Mouse (Mus musculus): ENCODE results near the gene Zbtb25.
A peak's percentile ranks its signal among the peaks of the same experiment; 100 is the strongest.

The Zbtb25 gene

DNA sequence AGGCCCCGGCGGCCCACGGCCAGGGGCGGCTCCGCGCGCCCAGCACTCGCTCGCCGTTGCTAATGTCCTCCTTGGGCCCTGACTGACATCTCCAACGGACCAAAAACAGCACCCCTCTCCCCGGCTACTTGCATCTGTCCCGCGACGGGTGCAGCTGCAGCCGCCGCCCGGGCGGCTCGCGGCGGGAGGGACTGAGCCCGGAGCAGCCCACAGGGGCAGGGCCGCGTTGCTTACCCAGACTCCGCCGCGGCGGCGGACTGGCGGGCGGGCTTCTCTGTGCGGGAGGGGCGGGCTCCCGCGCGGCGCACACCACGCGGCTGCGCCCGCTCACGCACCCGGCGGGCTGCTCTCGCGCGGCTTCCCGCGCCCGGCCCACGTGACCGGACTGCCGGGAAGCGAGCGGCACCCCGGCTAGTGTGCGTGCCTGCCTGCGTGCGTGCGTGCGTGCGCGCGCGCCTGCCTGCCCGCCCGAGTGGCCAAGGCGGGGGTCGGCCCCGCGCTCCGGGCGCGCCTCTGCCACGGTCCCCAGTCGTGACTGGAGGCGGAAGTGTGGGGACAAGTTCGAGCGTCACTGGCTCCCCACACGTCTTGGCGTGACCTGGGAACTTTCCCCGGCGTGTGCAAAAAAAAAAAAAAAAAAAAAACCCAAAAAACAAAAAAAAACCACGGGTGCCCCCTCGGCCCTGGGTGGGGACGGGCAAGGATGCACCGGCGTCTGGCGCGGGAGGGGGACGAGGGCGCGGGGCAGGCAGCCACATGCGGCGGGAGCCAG lies at the start of gene Zbtb25:
Gene Zbtb25 (minus strand): TSS at position 397 of the 772 bp plus-strand sequence.
- DNase-seq, result peak; percentile 78

DNA sequence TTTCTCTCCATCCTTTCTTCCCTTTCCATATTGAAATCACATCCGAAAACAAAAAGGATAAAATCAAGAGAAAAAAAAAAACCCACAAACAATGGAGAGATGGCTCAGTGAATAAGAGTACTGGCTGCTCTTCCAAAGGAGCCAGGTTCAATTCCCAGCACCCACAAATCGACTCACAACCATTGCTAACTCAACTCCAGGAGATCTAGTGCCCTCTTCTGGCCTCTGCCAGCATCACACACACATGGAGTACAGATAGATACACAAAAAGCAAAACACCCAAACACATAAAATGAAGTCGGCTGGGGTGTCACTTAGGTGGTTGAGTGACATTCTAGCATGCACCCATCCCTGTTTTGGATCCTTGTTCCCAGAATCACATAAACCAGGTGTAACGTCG lies 48.9 kb upstream of the Zbtb25 start:
- no peak for DNase-seq

DNA sequence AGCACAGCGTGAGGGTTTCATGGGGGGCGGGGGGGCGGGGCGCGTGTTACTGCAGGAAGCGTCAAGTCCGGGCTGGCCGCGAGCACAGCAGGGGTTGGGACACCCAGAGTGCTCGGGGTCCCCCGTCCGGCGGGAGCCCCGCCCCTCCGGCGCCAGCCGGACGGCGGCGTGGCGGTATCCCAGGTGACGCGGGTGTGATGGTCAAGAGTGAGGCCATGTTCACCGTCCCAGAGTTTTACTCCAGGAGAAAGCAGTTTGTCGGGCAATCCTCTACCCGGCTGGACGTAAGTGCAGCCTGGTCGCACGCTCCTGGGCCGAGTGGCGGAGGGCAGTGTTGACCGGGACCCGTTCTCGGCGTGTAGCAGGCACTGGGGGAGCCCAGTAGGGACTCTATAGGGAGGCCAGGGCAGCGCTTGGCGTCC lies 48.0 kb upstream of the Zbtb25 start, which contains the start of gene Ppp1r36:
Gene Ppp1r36 (plus strand): TSS at position 106 of the 422 bp plus-strand sequence.
- DNase-seq, result peak; percentile 14

DNA sequence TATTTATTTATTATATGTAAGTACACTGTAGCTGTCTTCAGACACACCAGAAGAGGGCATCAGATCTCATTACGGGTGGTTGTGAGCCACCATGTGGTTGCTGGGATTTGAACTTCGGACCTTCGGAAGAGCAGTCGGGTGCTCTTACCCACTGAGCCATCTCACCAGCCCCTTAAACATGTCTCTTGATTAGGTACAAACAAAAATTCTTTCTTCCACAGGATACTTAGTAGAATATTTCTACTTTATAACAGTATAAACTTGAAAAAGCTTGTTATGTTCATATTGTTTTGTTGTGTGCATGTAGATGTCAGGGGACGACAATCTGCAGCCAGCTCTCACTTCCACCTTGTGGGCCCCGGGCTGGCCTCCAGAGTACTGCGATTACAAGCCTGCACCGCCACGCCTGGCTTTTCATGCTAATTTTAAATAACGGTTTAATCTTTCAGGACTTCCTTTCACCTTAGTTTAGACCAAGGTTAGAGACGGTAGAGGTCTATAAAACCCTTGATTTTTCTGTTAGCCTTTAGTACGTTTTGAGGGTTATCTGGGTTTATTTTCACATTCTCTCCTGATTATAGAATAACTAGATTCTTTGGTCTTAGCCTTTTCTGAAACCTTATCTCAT lies 46.1 kb upstream of the Zbtb25 start:
- no peak for DNase-seq

DNA sequence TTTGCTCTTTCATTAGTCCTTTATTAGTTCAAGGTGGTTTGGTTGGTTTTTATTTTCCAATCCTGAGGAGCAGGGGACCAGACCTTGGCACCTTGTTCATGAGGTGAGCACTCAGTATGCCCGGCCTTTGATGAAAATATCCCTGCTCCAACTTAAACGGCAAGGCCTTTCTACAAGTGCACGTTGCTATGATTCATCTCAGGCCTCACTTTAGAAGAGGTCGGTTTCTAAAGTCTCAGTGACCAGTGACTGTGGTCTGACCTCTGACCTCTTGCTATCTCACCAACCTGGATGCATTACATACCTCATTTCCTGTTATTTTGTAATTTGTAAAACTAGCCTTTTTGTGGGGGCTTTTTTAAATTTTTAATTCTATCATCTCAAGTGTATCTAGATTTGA lies 39.8 kb upstream of the Zbtb25 start:
- DNase-seq, result no peak

DNA sequence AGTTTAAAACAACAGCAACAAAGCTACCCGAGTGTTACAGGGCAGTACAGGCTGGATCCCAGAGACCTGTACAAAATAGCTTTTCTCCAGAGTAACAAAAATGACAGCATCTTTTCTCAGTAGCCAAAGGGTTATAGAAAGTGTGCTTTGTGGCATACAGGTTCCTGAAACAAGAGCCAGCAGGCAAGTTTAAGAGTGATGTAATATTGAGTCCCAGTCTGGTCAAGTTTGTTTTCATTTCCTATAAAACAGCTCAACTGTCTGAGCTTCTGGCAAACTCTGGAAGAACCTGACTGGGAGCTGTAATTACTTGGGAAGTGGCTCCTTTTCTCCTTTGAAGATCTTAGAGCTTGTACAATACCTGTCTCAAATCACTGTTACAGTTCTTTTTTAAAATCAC lies 37.8 kb upstream of the Zbtb25 start:
- no peak for DNase-seq

DNA sequence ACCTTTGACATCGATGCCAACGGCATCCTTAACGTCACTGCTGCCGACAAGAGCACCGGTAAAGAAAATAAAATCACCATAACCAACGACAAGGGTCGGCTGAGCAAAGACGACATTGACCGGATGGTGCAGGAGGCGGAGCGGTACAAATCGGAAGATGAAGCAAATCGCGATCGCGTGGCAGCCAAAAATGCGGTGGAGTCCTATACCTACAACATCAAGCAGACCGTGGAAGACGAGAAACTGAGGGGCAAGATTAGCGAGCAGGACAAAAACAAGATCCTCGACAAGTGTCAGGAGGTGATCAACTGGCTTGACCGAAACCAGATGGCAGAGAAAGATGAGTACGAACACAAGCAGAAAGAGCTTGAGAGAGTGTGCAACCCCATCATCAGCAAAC lies 36.6 kb upstream of the Zbtb25 start:
- DNase-seq, result no peak

DNA sequence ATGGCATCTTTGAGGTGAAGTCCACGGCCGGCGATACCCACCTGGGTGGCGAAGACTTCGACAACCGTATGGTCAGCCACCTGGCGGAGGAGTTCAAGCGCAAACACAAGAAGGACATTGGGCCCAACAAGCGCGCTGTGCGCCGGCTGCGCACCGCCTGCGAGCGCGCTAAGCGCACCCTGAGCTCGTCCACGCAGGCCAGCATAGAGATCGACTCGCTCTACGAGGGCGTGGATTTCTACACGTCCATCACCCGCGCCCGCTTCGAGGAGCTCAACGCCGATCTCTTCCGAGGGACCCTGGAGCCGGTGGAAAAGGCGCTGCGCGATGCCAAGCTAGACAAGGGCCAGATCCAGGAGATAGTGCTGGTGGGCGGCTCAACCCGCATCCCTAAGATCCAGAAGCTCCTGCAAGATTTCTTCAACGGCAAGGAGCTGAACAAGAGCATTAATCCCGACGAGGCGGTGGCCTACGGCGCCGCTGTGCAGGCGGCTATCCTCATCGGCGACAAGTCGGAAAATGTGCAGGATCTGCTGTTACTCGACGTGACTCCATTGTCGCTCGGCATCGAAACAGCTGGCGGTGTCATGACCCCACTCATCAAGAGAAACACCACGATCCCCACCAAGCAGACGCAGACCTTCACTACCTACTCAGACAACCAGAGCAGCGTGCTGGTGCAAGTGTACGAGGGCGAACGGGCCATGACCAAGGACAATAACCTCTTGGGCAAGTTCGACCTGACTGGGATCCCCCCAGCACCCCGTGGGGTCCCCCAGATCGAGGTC lies 36.0 kb upstream of the Zbtb25 start:
- DNase-seq, result peak; percentile 18

DNA sequence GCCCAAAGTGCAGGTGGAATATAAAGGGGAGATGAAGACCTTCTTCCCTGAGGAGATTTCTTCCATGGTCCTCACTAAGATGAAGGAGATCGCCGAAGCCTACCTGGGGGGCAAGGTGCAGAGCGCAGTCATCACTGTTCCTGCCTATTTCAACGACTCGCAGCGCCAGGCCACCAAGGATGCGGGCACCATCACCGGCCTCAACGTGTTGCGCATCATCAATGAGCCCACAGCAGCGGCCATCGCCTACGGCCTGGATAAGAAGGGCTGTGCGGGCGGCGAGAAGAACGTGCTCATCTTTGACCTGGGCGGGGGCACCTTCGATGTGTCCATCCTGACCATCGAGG lies 35.4 kb upstream of the Zbtb25 start:
- DNase-seq, result peak; percentile 34

DNA sequence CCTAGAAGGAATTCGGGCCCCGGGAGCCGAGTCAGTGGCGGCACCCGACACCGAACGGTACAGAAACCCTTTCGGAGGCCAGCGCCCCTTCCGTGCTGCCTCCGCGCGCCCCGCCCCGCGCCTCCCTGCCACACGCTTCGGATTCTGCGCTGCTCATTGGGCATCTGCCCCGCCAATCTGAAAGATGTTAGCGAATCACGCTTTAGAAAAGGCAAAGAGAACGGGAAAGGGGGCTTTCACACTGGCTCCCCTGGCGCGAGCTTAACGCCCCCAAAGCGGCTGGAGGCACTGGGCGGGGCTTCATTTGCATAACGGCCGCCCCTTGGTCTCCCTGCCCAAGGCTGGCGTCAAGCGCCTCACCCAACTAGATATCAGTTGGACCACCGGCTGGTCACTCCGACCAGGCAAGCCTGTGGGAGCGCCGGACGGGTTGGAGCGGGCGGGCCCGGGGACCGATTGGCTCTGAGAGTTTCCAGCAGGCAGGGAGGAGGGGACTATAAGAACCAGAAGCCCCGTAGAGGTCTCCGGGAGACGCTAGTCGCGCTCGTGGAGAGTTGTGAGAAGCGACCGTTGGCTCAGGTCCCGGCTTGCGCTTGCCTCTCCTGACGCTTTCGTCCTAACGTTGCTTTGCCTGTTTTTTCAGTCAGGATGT lies 34.6 kb upstream of the Zbtb25 start, which contains the start of gene Hspa2:
Gene Hspa2 (plus strand): TSS at position 291 of the 652 bp plus-strand sequence.
- DNase-seq, result peak; percentile 99

DNA sequence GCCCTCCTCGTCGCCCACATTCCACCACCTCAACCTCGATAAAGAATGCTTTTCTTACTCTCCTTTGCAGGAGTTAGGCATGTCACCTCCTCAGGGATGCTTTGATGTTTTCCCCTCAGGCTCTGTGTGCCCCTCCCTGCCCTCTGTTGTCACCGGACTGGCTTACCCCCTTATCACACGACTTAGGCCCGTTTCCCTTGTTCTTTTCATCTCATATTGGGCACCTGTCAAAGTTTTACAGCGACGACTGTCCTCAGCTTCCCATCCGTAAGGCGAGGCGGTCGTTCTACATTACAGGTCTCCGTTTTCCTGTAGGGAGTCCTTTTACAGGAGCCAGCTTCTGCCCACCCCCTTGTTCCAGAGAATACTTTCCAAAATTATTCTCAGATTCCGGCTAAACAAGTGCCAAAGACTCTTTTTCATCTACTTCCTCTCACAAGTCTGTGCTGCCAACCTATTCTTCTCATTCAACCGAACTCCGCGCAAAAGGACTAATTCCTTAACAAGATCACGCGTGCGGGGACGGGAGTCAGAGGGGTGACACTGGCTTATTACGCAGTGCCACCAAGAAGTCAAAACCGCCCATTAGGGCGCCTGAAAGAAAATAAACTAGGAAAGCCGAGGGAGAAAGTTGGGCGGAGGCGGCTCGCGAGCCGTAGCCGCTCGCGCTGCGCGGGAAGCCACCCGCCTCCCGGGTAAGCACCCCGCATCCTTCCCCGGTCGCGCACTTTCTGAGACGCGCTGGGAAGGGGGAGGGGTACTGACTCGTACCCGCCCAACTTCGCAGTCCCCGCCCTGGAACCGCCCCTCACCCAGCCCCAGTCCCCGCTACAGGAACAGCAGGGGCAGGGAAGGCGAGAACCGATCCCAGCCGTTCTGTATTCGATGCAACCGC lies 33.8 kb upstream of the Zbtb25 start:
- peak; percentile 94 for DNase-seq

DNA sequence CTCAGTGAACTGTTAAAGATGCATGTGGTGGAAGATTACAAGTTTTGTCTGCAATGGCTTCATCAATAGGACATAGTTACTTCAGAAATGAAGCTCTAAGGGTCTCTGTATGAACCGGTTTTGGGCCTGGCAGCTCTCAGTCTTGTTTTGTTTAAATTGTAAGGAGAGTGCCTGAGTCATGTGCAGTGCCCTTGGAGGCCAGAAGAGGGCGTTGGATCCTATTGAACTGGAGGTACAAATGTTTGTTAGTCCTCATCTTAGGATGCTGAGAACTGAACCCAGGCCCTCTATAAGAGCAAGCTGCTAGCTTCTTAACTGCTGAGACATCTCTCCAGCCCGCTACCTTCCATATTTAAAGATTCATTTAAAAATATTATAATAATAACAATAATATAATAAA lies 32.3 kb upstream of the Zbtb25 start:
- no peak for DNase-seq

DNA sequence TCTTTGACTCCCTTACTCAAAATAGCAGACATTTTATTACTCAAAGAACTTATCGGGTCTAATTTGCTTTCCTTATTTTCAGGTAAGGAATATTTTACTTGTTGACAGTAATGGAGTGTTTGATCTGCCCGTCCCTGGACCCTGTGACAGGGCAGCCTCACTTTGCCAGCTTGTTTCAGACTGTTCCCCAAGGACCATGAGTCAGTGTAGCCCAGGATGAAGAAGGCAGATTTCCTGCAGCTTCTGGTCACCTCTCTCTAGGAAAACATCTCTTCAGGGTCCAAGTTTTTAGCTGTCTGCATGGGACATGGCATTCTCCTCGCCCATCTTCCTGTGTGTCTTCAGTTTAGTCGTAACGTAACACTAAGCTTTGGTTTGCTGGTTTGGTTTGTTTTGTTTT lies 27.9 kb upstream of the Zbtb25 start:
- DNase-seq, result no peak

DNA sequence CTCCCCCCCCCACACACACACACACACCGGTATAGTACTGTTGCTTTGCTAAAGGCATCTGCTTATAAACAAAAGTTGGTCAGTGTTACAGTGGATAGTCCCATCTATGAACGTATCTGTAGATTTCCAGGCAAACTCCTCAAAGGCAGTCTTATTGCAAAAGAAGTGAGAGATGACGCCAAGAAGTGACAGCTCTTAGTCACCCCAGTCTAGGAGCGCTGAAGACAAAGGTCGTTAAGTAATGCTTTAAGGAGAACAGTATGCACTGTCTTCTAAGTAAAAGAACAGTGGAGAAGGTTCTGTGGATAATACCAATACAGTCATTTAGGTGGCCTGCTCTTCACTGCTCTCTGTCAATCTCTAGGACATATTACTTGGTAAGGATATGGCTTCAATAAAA lies 23.6 kb upstream of the Zbtb25 start:
- no peak for DNase-seq

DNA sequence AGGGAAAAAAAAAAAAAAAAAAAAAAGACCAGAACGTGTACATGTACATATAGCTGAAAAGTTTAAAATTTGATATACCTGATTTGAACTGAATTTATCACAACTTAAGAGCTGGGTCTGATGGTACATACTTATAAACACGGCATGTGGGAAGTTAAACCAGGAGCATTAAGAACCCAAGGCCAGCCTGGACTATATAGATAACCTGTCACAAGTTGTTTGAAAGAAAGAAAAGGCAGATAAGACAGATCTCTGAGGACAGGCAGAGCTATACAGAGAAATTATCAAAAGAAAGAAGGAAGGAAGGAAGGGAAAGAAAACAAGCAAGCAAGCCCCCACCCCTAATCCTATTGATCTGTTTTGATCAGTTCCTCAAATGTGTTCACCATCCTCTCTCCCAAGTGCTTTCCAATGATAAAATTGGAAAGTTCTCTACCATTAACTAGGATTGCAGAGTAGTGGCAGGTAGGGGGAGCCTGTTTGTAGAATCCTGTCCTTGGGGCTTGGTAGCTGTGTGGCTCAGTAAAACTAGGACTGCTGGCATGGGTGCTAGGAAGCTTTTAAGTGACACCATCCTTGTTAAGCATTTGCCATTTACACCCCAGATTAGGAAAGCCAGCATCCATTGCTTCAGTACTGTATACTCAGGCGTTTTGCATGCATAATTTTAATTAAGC lies 22.3 kb upstream of the Zbtb25 start:
- no peak for DNase-seq

DNA sequence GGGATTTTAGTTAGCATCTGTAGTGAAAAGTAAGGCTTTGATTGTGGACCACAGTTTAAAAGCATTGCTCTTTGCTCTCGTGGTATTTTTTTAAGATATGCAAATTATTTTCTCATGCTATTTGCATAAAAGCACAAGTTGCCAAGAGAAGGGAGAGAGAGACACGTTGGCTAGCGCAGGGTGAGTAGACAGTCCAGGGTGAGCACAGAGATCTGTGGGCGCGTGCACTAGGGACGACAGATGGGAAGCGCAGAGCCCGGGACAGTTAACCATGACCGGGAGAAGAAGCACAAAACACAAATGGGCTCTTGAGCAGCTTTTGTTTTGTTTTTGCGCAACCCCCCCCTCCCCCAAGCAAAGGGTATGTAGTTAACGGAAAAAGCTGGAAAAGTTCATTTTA lies 19.4 kb upstream of the Zbtb25 start:
- no peak for DNase-seq

DNA sequence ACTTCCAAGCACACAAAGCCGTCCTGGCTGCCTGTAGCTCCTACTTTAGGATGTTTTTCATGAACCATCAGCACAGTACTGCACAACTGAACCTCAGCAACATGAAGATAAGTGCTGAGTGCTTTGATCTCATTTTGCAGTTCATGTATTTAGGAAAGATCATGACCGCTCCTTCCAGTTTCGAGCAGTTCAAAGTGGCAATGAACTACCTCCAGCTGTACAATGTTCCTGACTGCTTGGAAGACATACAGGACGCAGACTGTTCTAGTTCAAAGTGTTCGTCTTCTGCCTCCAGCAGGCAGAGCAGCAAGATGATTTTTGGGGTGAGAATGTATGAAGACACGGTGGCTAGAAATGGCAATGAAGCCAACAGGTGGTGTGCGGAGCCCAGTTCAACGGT lies 15.9 kb upstream of the Zbtb25 start:
- DNase-seq, result no peak

DNA sequence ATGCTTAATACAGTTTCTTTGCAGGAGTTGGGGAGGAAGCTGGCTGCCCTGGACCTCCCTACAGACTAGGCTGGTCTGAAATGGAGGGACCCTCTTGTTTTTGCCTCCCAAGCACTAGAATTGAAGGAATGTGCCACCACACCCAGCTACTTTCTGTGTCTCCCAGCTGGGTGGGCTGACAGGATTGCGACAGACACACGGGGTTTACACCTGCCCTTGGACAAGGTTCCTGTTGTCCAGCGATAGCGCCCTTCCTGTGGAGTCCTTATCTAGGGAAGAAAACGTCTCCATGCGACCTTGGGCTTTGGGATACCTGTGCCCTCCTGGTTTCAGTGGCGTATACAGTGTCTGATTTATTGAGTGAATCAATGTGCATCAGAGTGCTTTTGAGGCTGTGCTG lies 10.7 kb upstream of the Zbtb25 start:
- DNase-seq, result no peak

DNA sequence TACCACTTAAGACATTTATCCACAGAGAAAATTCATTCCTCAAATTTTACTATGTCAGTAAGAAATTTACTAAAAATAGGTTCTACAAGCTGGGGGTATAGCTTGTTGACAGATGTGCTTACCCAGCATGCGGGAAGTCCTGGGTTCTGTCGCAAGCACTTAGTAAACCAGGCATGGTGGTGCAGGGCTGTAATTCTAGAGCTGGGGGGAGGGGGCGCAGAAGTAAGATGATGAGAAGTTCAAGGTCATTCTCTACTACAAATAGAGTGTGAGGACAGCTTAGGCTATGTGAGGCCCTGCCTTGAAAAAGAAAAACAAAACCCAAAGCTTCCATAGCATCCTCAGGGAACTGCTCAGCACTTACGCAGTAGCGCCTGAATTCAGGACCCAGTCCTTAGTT lies 9.2 kb upstream of the Zbtb25 start:
- DNase-seq, result no peak

DNA sequence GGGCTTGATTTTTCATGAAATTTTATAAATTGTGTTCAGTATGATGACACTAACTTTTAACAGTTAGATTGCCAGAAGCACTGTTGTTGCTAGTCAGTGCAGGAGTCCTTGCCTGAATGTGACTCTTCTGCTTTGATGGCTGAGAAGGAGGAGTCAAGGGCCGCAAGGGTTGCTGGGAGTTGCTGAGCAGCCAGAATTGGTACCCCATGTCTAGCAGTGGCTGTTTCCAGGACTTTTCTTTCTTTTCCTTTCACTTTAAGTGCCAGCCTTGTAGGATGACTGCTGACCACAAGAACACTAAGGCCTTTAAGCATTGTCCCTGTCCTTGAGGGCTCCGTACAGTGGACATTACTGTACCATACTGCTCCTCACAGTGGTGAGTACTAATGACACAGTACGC lies 8.3 kb upstream of the Zbtb25 start:
- no peak for DNase-seq

DNA sequence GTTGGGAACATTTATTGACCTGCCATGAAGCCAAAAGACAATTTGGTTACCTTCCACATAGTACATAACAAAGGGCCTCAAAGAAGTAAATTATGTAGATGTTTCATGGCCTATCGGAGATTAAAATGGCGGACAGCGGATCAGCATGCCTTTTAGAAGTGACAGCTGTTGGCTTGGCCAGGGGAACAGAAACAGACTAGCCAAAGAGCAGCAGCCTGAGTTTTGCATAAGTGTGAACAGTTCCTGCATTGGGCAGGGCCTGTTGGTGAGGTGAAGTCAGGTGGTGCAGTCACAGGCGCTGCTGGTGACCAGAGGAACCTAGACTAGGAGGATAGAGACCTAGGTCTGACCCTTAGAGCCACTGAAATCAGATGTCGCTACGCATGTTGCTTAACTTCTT lies 7.7 kb upstream of the Zbtb25 start:
- no peak for DNase-seq

DNA sequence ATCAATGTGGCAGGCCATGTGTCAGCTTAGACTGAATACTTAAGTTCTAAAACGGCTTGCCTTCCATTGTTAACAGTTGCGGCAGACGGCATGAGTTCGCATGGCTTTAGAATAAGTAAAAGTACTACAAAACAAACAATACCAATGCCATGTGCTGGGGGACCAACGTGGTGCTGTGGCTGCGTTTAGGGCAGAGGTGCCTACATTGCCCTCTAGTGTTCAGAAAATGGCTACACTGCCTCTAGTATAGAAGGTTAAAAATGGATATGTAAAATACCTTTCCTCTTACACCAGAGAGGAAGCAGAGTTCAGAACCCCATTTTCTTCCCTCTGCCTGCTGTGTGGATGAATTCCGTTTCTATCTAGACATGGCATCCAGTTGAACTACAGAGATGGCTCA lies 7.2 kb upstream of the Zbtb25 start:
- DNase-seq, result peak; percentile 70
